Mouse (Mus musculus) kidney, embryonic 15.5 days (tissue): ENCODE measurements at regions not wholly inside any gene's neighbourhood (a gene's known extent, or its start where the extent isn't known, plus 50 kb on each side); places are given as distances from the start of the nearest gene placed in this dataset.

ENCODE experiments used
- ATAC-seq: fragments of 200-750 bp; cut with Nextera tagmentation; replicated peaks from 2 replicates; pipeline ENCODE4 v1.8.0; 2017; ENCODE audit warnings: moderate TSS enrichment; ENCODE audit not compliant: low FRiP score
- H3K27ac ChIP-seq: fragments of 300-500 bp; sonication (generic); 2 replicates; pipeline ENCODE4 v1.5.1; 2015; ENCODE audit warnings: mild to moderate bottlenecking, inconsistent platforms
- H3K27me3 ChIP-seq: fragments of 300-500 bp; sonication (generic); 2 replicates; pipeline ENCODE4 v1.6.1; 2015; ENCODE audit warnings: inconsistent platforms
- H3K36me3 ChIP-seq: fragments of 300-500 bp; sonication (generic); 2 replicates; pipeline ENCODE4 v1.6.1; 2015; ENCODE audit warnings: inconsistent platforms
- H3K4me1 ChIP-seq: fragments of 300-500 bp; sonication (generic); 2 replicates; pipeline ENCODE4 v1.6.1; 2015; ENCODE audit warnings: inconsistent platforms
- H3K4me2 ChIP-seq: fragments of 300-500 bp; sonication (generic); 2 replicates; pipeline ENCODE4 v1.6.1; 2015; ENCODE audit warnings: moderate library complexity, mild to moderate bottlenecking, inconsistent platforms
- H3K4me3 ChIP-seq: fragments of 300-500 bp; sonication (generic); replicated peaks from 2 replicates; pipeline ENCODE4 v1.5.1; 2015; ENCODE audit warnings: mild to moderate bottlenecking, inconsistent platforms
- H3K9ac ChIP-seq: fragments of 300-500 bp; sonication (generic); 2 replicates; pipeline ENCODE4 v1.6.1; 2015; ENCODE audit warnings: mild to moderate bottlenecking, inconsistent platforms
- H3K9me3 ChIP-seq: fragments of 300-500 bp; sonication (generic); replicated peaks from 2 replicates; pipeline ENCODE4 v1.6.1; 2016; ENCODE audit warnings: inconsistent platforms
- WGBS: fragments of 180-500 bp; shearing (Covaris S2); methylation state at CpG from one replicate; pipeline ENCODE4 v1.1.7; 2015; ENCODE audit warnings: mixed read lengths; 5-methylcytosine and 5-hydroxymethylcytosine counted together

DNA sequence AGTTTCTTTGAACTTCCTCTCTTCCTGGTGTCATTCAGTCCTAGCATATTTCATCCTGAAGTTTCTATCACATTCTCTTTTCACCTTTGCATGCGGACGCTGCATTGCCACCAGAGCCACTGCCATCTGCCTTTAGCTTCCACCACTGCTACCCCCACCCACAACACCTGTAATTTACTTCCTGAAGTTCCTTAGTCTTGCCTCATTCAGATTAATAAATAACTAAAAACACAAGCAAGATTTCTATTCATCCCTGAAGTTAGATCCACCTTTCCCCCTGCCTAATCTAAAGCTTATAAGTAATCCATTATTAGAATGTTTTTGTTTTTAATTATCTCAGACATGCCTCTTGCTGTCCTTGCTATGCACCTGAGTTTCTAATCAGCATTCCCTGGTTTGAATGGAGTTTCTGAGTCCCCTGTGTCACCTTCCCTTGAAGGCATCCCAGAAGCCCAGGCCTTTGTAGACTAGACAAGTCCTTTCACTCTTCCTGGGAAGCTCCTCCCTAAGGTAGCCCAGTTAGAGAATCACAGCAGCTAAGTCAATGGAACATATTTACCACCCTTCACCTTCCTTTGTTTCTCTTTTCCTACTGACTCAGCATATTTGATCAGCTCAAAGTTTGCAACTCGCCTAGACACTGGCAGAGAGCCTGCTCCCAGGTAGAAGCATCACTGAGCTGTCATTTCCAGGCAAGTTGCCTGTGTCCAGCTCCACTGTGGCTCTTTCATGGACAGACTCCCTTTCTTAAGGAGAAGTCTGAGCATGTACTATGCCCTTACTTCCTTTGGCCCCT is 284.8 kb upstream of the Grik2 start:
- no peaks in the 10 kb centered on the region; the same call in 1 of the 2 replicates for H3K9me3 ChIP-seq
- ATAC-seq, result peak; percentile 90
- H3K27ac ChIP-seq, result peak overlapping the region; percentile 63
- H3K36me3 ChIP-seq, result no peaks in the 10 kb centered on the region
- 57% methylated on average over 3 of the region's 3 CpGs for WGBS
- H3K4me2 ChIP-seq, result no peak overlapping the region
- no peaks in the 10 kb centered on the region for H3K27me3 ChIP-seq
- no peaks in the 10 kb centered on the region for H3K4me1 ChIP-seq
- no peak overlapping the region for H3K9ac ChIP-seq
- H3K4me3 ChIP-seq, result no peak overlapping the region

DNA sequence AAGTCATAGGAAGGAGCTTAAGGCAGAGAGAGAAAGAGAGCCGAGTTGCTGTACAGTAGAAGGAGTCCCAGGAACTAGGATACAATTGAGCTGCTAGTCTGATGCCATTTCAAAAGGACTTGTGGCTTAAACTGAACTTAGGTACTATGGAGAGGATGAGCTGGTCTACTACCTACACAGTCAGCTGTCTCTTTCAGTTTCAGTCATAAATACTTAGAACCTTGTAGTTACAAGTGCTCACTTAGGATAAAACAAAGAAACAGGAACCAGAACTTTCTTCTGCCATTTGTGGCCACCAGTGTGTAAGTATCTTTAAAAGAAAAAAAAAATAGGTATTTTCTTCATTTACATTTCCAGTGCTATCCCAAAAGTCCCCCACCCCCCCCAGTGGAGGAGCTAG is 283.3 kb upstream of the Grik2 start:
- 78% methylated on average over 1 of the region's 1 CpGs for WGBS

DNA sequence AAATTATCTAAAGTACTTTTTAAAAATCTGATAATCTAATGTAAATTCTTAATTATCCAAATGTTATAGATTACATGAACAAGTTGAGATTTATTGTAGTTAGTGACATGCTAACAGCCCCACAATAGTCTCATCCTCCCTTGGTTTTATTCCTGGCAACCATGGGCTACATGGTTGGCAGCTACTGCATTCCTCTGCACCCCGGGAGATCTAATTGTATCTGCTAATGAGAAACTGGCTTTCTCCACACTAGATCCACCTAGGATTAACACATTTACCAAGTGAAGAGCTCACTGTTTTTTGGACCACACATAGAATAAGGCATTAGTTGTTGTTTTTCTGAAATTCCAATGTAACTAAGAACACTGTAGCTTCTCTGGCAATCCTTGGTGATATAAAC is 274.8 kb upstream of the Grik2 start:
- Histone ChIP-seq H3K9me3 (no peaks in the 10 kb centered on the region), H3K9ac (no peak overlapping the region), H3K27ac (no peak overlapping the region), H3K4me3 (no peak overlapping the region), H3K27me3 (no peaks in the 10 kb centered on the region), H3K4me1 (no peaks in the 10 kb centered on the region), H3K36me3 (no peaks in the 10 kb centered on the region), H3K4me2 (no peak overlapping the region)
- no peak for ATAC-seq
- WGBS, result 76% methylated on average over 1 of the region's 1 CpGs

More for the DNA sequence above, 283.3 kb upstream of the Grik2 start:
- no peak overlapping the region for H3K4me3 ChIP-seq
- H3K4me1 ChIP-seq, result no peaks in the 10 kb centered on the region
- H3K9ac ChIP-seq, result no peak overlapping the region
- H3K9me3 ChIP-seq, result no peaks in the 10 kb centered on the region; the same call in 1 of the 2 replicates
- H3K27ac ChIP-seq, result no peak overlapping the region
- no peak for ATAC-seq
- H3K27me3 ChIP-seq, result no peaks in the 10 kb centered on the region
- H3K4me2 ChIP-seq, result no peak overlapping the region
- H3K36me3 ChIP-seq, result no peaks in the 10 kb centered on the region

DNA sequence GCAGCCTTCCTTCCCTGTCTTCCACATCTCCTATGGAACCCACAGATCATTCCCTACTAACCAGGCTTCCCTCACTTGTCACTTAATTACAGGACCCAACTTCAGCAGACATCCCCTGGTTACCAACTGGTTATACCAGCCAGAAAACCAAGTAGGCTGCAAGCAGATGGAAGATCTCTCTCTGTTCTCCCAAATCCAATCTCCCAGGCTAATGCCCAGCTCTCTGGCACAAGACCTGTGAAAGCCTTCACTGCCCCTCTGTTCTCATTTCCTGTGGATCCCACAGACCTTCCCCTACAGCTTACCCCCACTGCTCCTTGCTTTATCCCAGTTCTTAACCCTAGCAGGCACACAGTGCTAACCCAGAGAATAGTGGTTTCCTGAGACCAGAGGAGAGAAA is 274.1 kb upstream of the Grik2 start:
- H3K4me2 ChIP-seq, result no peak overlapping the region
- no peaks in the 10 kb centered on the region for H3K36me3 ChIP-seq
- no peaks in the 10 kb centered on the region for H3K27me3 ChIP-seq
- no peak for ATAC-seq
- H3K4me3 ChIP-seq, result no peak overlapping the region
- no peaks in the 10 kb centered on the region for H3K4me1 ChIP-seq
- no peak overlapping the region for H3K27ac ChIP-seq
- H3K9me3 ChIP-seq, result no peaks in the 10 kb centered on the region
- H3K9ac ChIP-seq, result no peak overlapping the region
